Mouse (Mus musculus) v-Abl transformed pro-B cells (cell line): ENCODE data around the gene Pitx2.

Source experiments
- in situ Hi-C, 2 experiments: fragments of 400-800 bp; cut with MboI; formaldehyde crosslinking; loops; one replicate each; pipeline ENCODE4 v1.15.1; 2025; ENCODE audit not compliant: unreplicated experiment in 2 of 2

The Pitx2 gene

DNA sequence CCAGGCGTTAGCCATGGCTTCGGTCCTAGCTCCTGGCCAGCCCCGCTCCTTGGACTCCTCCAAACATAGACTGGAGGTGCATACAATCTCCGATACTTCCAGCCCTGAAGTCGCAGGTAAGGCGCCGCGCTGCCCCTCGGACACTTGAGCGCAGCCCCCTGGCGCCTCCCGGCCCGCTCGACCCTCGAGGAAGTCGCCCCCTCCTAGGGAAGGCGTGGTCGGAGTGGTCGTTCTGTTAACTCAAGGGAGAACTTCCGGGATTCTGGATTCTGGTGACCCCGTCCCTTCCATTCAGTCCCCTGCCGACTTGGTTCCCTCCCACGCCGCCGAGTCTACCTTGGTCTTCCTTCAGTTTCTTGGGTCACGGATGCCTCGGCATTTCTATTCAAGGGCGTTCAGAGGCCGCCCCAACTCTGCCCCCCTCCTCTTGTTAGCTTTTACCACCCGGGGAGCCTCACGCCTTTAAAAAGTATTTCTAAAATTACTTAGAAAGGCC lies 15.0 kb downstream of the Pitx2 start:
- in situ Hi-C loops: loop anchor here (25.0 kb wide), 2 partner anchors 1627 to 1652 kb away; partner anchors contain the start of genes Larp7 (in 1 of the 2) and Zgrf1 (in 1 of the 2)

DNA sequence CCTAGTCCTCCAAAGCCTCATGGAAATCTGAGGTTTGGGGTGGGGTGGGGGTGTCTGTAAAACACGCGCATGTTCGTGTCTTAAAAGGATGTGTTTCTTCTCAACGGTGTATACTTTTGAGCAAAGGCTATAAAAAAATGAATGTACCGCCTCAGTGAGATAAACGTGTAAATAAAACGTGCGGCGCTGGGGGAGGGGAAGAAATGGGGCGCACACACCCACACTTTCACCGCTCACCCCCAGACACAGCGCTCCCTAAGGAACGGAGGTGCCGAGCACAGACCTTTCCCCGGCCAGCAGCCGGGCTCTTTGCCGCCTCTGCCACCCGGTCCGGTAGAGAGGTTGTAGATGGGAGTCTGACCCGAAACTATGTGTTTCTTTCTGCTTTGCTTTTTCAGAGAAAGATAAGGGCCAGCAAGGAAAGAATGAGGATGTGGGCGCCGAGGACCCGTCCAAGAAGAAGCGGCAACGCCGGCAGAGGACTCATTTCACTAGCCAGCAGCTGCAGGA lies 15.6 kb downstream of the Pitx2 start:
- in situ Hi-C loops: loop anchor here (25.0 kb wide), 2 partner anchors 1628 to 1653 kb away; partner anchors contain the start of genes Larp7 (in 1 of the 2) and Zgrf1 (in 1 of the 2)

DNA sequence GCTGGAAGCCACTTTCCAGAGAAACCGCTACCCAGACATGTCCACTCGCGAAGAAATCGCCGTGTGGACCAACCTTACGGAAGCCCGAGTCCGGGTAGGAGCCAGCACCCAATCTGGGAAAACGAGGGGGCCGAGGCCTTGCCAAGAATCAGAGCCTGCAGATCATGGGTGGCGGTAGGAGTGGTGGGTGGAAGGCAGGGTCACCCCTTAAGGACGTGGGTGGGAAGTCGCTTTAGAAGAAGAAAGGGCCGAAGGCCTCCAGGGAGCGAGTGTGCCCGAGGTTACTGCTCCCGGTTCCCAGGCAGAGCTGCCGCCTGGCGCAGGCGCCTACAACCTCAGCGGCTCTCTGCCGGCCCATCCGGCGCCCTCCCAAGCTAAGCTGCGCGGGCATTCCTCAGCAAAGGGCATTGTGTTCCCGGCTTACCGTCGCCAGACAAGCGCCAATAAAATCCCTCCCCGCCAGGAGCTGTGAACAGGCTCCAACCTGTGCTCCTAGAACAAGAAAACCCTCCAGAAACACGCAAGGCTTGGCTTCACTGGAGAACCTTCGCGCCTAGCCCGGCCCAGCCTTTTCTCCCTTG lies 16.2 kb downstream of the Pitx2 start:
- in situ Hi-C loops: loop anchor here (25.0 kb wide), 2 partner anchors 1629 to 1654 kb away; partner anchors contain the start of genes Larp7 (in 1 of the 2) and Zgrf1 (in 1 of the 2)

DNA sequence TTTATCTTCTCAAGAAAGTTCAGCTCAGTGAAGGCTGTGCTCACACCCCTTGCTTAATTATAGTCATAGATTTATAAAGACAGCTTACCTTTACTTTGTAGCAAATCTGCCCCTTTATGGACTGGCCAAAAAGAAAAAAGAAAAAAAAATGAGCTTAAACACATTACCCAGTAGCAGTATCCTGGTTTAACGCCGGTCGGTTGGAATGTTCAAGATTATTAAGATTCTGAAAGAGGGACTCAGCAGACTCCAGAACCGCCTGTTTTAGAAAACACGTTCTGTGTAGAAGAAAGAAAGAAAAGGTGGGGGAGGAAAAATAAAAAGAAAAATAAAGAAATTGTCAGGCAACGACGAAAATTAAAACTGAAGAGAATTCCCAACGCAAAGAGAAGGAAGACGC lies 16.8 kb downstream of the Pitx2 start:
- in situ Hi-C loops: loop anchor here (25.0 kb wide), 2 partner anchors 1629 to 1654 kb away; partner anchors contain the start of genes Larp7 (in 1 of the 2) and Zgrf1 (in 1 of the 2)

DNA sequence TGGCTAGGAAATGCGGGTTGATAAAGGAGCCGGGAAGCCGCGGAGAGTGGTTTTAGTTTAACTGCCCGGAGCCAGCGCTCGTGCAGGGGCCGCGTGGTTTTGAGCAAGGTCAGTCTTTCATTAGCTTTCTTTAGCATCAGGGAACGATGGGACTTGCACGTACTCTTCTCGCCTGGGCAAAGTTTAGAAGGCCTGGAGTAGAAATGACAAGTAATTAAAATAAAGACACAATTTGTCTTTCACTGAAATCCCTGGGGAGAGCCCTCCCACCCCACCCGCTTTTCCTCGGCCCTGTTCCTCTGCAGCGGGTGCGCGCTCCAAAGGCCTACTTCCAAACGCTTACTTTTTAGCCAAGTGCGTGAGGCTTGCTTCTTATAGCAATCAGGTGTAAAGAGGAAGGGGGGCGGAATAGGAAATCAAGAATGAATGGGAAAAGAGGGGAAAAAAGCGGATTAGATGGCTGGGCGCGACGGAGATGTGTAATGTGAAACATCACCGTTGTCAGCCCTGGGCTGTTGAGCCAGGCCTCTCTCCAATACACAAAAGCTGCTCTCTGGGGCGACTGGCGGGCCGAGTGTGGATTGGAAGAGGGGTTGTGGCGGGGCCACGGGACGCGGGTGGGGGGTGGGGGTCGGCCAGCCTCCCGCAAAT lies 17.4 kb downstream of the Pitx2 start:
- in situ Hi-C loops: loop anchor here (25.0 kb wide), 2 partner anchors 1630 to 1655 kb away; partner anchors contain the start of genes Larp7 (in 1 of the 2) and Zgrf1 (in 1 of the 2)

DNA sequence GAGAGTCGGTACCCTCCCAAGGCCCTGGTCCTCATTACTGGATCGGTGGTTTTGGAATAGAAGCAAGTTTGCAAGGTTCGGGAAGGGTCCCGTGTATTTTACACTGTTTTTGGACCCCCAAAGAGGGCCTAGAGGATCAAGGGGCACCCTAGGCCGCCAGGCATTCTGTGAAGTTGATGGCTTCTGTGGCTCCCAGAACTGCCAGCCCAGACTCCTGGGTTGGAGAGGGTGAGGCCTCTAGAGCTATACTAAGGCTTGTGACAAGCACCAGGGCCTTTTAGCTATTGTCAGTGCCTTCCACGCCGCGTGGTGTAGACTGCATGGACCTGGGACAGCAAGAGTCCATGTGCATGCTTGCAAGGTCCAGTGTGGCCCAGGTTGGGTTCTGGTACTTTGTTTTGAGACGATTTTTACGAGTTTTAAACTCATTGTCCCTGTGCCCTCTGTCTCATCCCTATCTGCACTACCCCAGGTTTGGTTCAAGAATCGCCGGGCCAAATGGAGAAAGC lies 18.2 kb downstream of the Pitx2 start:
- in situ Hi-C loops: loop anchor here (25.0 kb wide), 2 partner anchors 1631 to 1656 kb away; partner anchors contain the start of genes Larp7 (in 1 of the 2) and Zgrf1 (in 1 of the 2)

DNA sequence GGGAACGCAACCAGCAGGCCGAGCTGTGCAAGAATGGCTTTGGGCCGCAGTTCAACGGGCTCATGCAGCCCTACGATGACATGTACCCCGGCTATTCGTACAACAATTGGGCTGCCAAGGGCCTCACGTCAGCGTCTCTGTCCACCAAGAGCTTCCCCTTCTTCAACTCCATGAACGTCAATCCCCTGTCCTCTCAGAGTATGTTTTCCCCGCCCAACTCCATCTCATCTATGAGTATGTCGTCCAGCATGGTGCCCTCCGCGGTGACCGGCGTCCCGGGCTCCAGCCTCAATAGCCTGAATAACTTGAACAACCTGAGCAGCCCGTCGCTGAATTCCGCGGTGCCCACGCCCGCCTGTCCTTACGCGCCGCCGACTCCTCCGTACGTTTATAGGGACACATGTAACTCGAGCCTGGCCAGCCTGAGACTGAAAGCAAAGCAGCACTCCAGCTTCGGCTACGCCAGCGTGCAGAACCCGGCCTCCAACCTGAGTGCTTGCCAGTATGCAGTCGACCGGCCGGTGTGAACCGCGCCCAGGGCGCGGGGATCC lies 18.8 kb downstream of the Pitx2 start:
- in situ Hi-C loops: loop anchor here (25.0 kb wide), 2 partner anchors 1631 to 1656 kb away; partner anchors contain the start of genes Larp7 (in 1 of the 2) and Zgrf1 (in 1 of the 2)

DNA sequence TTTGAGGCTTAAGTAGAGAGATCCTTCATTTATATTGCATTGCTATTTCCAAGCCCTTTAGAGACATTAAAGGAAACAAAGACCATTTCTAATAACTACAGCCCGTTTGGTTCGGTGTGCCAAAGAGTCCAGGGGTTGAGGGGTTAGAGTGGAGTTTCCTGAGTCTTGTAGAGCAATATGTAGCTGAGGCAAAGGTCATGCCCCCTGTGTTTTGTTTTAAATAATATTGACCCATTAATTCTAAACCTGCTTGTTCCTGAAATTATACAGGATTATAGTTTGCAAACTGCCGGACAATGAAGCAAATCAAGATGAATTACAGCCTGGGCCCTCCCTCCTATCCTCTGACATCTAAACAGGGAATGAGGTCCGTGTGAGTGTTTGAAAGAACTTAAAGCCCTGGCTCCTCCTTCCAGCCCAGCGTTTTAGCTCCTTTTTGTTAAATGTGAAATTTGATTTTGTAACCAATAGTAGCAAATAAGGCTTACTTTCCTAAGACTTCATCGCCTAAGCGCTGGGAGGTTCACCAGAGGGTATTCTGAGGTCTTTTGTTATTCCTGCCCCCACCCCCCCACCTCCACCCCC lies 20.5 kb downstream of the Pitx2 start:
- in situ Hi-C loops: loop anchor here (25.0 kb wide), 2 partner anchors 1633 to 1658 kb away; partner anchors contain the start of genes Larp7 (in 1 of the 2) and Zgrf1 (in 1 of the 2)

DNA sequence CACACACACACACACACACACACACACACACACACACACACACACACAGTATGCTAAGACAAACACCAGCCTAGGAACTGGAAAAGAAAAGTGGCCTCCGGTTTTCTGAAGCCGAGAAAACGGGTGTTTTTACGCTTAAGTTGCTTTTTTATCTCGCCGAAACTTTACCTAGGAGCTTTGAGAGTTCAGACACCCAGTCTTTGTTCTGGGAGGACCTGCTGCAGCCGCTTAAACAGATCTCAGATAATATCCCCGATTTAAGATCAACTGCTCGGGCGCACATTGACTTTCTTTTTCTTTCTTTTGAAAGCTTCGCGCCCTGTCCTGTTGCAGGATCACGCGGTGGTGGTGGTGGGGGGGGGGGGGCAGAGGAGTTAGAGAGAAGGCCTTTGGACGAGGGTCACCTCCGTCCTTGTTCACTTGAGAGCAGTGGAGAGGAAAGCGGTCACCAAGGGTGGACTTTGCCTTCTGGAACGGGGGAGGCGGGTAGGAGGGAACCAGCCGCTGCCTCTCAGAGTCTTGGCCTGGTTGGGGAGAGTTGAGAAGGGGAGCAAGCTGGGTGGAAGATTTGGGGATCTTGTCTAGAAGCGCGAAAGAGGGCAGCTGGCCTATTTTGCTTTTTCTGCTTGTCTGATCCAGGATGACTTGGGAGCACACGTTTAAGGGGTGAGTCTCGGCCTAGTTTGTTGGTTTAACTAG lies 21.2 kb downstream of the Pitx2 start:
- in situ Hi-C loops: loop anchor here (25.0 kb wide), 2 partner anchors 1634 to 1659 kb away; partner anchors contain the start of genes Larp7 (in 1 of the 2) and Zgrf1 (in 1 of the 2)

DNA sequence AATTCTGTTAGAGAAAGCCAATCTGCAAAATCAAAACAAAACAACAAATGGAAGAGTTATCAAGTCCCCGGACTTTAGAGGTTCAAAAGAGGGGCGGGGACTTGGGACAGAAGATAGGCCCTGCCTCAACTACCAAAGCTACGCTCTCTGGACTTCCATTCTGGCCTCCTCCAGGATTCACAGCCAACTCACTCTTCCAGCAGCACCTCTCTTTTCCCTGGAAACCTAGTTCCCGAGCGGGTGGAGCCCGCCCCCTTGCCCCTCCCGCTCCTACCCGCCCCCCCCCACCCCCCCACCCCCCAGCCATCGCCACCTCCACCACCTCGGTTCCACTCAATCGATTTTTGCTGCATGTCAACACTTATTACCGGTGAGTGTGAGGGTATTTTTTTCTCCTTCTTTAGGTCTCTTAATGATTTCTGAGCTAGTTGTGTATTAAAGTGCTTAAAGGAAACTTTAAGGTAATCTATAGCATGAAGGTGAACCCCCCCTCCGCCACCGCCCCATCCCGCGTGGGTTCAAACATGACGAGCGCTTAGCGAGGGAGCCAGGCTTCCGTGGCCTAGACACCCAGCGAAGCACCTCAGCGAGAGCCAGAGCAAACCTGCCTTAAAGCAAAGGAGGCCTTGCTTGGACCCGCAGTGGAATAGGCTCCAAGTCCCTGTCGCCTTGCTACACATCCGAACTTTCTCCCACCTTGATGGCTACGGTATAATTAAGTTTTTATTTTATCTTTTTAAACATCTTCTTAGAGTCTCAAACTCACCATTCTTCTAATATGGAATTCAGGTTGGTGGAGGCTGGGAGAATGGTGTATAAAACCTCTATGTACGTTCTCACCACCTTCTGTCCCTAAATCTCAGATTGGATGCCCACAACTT lies 21.9 kb downstream of the Pitx2 start:
- in situ Hi-C loops: loop anchor here (25.0 kb wide), 2 partner anchors 1634 to 1659 kb away; partner anchors contain the start of genes Larp7 (in 1 of the 2) and Zgrf1 (in 1 of the 2)

DNA sequence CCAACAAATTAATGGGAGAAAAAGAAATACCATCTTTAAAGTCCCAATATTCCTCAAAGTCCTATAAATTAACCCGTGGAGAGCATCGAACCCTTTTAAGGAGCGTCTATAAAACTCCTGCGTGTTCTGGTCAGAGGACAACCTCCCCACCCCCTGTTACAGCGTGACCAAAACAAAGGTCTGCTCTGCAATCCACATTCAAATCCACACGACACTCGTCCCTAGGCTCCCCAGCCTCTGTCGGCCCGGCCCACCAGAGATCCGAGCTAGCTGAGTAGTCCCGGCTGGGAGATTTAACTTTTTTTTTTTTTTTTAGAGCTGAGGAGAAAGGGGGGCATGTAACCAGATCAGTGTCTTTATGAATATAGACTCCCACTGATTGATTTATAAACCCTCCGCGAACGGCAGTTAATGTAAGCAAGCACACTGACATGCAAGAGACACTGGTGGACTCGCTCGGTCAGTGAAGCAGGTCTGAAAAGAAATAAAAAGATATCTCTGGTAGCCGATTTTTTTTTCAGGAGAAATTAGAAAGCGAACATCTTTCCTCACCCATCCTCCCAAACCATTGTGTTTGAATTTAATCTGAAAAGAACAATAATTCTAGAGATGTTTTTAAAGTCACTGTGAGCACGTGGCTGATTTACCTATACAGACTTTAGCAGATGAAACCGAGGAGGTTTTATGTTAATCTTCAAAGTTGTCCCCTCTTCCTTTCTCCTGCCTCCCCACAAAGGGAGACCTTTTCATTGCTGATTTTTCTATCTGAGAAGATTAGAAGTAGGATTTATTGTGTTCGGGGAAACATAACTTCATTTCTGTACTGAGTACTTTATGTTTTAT lies 23.0 kb downstream of the Pitx2 start:
- in situ Hi-C loops: loop anchor here (25.0 kb wide), 2 partner anchors 1635 to 1660 kb away; partner anchors contain the start of genes Larp7 (in 1 of the 2) and Zgrf1 (in 1 of the 2)

DNA sequence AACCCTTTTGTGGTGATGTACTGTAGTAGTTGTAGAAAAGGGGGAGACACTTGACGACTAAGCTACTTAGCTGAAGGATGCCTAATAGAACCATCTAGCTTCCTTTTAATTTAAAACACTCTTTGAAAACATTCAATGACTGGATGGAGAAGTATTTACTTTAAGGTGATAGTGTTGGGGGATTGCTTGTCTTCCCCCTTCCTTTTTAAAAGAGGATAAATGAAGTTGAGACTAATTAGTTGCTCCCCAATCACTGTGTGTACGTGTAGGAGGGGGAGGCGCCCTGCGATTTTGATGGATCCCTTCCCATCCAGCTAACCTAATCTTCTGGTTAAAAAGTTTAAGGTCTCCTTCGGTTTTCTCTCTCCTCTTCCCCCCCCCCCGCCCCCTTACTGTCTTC lies 23.7 kb downstream of the Pitx2 start:
- in situ Hi-C loops: loop anchor here (25.0 kb wide), 2 partner anchors 1636 to 1661 kb away; partner anchors contain the start of genes Larp7 (in 1 of the 2) and Zgrf1 (in 1 of the 2)

DNA sequence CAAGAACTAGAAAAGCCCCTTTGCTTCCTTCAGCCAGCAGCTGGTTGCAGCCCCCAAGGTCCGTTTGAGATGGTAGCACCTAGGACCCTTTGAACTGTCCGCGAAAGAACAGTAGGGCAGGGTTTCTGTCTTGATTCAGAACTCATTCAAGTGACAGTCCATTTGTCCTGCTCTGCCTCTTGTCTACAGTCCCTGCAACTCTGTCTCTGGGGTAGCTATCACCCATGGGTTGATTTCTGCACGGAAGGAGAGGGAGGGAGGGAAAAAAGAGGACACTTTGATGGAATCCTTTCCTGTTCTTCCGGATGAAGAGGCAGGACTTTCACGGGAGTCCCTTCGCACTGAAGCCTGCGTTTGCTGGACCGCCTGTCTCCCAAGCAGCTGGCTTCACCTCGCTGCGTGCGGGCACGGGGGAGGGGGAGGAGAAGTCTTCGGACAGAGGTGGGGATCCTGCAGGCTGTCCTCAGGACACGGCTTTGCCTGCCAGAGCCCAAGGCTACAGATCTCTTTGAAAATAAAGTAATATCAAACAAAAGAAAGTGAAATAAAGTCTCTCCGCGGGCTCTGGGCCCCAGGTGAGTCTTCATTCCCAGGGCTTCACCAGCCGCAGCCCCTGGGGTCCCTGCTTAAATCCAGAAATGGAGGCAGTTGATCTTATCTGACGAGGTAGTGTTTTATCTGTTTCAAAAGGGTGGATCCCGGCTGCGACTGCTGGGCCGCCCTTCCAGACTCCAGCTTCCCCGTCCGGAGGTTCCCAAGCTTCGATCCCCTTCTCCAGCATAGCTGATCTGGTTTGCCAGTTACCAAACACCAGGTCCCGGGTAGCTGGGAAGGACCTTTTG lies 24.5 kb downstream of the Pitx2 start:
- in situ Hi-C loops: loop anchor here (25.0 kb wide), 2 partner anchors 1637 to 1662 kb away; partner anchors contain the start of genes Larp7 (in 1 of the 2) and Zgrf1 (in 1 of the 2)

DNA sequence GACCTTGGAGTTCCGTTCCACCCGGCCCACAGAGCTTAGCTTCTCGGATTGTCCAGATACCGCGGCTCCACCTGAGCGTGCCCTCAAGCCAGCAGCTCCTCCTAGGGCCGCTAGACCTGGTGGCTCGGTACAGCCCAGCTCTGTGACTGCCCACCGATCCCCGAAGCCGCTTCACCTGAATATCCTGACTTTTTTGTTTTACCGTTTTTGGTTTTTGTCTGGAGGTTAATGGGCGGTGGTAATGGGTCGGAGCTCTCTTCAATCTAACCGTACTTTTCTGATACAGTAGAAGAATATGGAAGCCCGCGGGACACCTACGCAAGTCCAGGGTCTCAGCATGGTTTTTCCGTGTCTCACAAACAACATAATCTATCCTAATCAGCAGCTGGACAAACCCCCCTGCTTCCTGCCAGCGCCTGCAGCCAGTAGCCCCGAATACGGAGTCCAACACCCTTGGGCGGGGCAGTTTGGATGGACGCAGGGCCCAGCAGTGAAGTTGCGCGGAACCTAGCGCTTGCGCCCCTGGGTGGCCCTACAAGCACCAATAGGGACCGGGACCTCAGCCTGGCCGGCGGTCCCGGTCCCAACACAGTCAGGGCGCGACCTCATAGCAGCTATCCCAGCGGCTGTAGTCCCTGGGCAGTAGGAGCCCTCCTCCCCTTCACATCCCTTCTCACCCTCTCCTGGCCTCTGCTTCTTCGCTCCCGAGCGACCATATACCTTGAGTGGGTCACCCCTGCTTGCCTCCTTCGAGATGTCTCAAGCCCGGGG lies 25.3 kb downstream of the Pitx2 start:
- in situ Hi-C loops: loop anchor here (25.0 kb wide), 2 partner anchors 1638 to 1663 kb away; partner anchors contain the start of genes Larp7 (in 1 of the 2) and Zgrf1 (in 1 of the 2)

DNA sequence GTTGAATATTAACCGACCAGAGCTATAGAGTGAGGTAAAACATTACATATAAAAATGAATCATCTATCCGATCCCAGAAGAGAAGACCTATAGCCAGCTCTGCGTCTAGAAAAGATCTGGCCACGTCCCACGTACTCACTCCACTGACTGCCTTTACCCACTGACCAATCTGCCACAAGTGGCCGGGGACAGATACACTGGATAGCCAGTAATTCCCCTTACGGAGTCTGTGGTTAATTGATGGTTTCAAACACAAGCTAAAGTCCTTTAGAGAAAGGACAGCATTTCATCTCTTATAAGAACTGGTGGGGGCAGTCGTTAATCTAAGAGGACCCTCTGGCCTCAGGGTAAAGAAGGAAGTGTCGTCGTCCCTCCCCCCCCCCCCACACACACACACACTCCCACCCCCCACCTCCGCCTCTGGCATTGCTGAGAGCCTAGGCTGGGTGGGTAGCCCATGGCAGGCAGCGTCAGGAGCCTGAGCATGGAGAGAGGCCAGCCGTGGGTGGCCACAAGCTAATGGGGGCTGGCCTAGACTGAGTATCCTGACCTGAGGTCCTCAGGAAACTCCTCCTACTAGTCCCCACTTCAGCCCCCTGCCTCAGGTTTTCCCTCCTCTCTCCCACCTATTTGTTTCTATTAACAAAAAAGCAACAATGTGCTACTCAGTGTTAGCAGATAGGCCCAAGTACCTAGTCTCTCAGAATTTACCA lies 26.1 kb downstream of the Pitx2 start:
- in situ Hi-C loops: no loop called here
